Mouse (Mus musculus): ENCODE measurements around the gene Fam193b. TPM values are rescaled to one million over a fixed set of nuclear protein-coding genes. Genes with fewer than 3 reads are reported as not detected.
"Not testable (repeated sequence)": the region's sequence is repeated elsewhere in the genome, so short reads cannot be mapped to it uniquely, and the experiment has no call there.

Fam193b gene
- polyA plus RNA-seq, 2 experiments, result 4.0 to 20.9 TPM

GRCm38 (mm10) chr13:55574321-55574720, 3.4 kb upstream of the Fam193b start:
- no peak overlapping the region for H3K4me2 ChIP-seq (ENCODE audit: low read depth)
- no peak overlapping the region for H3K4me3 ChIP-seq (ENCODE audit: insufficient read depth in 1 of 2, low read depth in 2 of 2, low read length in 2 of 2)
- H3K9me3 ChIP-seq (ENCODE audit: control insufficient read depth, low read length), result no peaks in the 10 kb centered on the region
- WGBS (ENCODE audit: insufficient replicate concordance), result 58% methylated on average over 5 of the region's 5 CpGs
- no peaks in the 10 kb centered on the region for H3K27me3 ChIP-seq (ENCODE audit: control insufficient read depth, insufficient read depth, low read length)
- no peaks in the 10 kb centered on the region for H3K36me3 ChIP-seq (replicated peaks; ENCODE audit: control insufficient read depth, insufficient read depth, low read depth)
- no peak for DNase-seq (ENCODE audit: low read depth in 3 of 3, low spot score in 3 of 3)
- H3K9ac ChIP-seq (replicated peaks), result no peak overlapping the region
- peaks cover 6 to 15% of the 10 kb centered on the region in 2 experiments for H3K4me1 ChIP-seq (replicated peaks; ENCODE audit: control insufficient read depth in 2 of 2, insufficient read depth in 2 of 2, low read length in 1 of 2)
- no peak for ATAC-seq (ENCODE audit: insufficient read depth)
- TF ChIP-seq EP300 (IDR thresholded peaks at IDR 0.05; ENCODE audit: low read depth), result no peak
- no peak for TF ChIP-seq CTCF (IDR thresholded peaks at IDR 0.05; ENCODE audit: low read depth)
- no peak overlapping the region for H3K27ac ChIP-seq

- Histone ChIP-seq H3K36me3 (replicated peaks; ENCODE audit: control insufficient read depth, insufficient read depth, low read depth) (no peaks in the 10 kb centered on the region), H3K4me1 (replicated peaks; ENCODE audit: control insufficient read depth in 2 of 2, insufficient read depth in 2 of 2, low read length in 1 of 2) (peaks cover 8 to 16% of the 10 kb centered on the region in 2 experiments), H3K4me2 (ENCODE audit: low read depth) (no peak within 1 kb of the TSS), H3K4me3 (ENCODE audit: insufficient read depth in 1 of 2, low read depth in 2 of 2, low read length in 2 of 2) (no peak within 1 kb of the TSS), H3K27ac (no peak within 1 kb of the TSS), H3K9ac (replicated peaks) (no peak within 1 kb of the TSS), H3K9me3 (ENCODE audit: control insufficient read depth, low read length) (no peaks in the 10 kb centered on the region), H3K27me3 (ENCODE audit: control insufficient read depth, insufficient read depth, low read length) (no peaks in the 10 kb centered on the region)
- 95% methylated on average over 2 of the region's 2 CpGs for WGBS (ENCODE audit: insufficient replicate concordance)
- DNase-seq (ENCODE audit: low read depth in 3 of 3, low spot score in 3 of 3) (no peak), ATAC-seq (ENCODE audit: insufficient read depth) (no peak)
- TF ChIP-seq CTCF (IDR thresholded peaks at IDR 0.05; ENCODE audit: low read depth), result no peak
- no peak for TF ChIP-seq EP300 (IDR thresholded peaks at IDR 0.05; ENCODE audit: low read depth)
Measured at GRCm38 (mm10) chr13:55573432-55573831, 2.5 kb upstream of the Fam193b start, which contains the start of gene Tmed9. Tmed9 (plus strand) TSS chr13:55573732.

- H3K9ac ChIP-seq (replicated peaks), result no peak overlapping the region
- WGBS (ENCODE audit: insufficient replicate concordance), result 30% methylated on average over 2 of the region's 2 CpGs
- peaks cover 8 to 16% of the 10 kb centered on the region in 2 experiments for H3K4me1 ChIP-seq (replicated peaks; ENCODE audit: control insufficient read depth in 2 of 2, insufficient read depth in 2 of 2, low read length in 1 of 2)
- H3K36me3 ChIP-seq (replicated peaks; ENCODE audit: control insufficient read depth, insufficient read depth, low read depth), result no peaks in the 10 kb centered on the region
- no peak for ATAC-seq (ENCODE audit: insufficient read depth)
- no peaks in the 10 kb centered on the region for H3K9me3 ChIP-seq (ENCODE audit: control insufficient read depth, low read length)
- H3K27ac ChIP-seq, result no peak overlapping the region
- H3K4me3 ChIP-seq (ENCODE audit: insufficient read depth in 1 of 2, low read depth in 2 of 2, low read length in 2 of 2), result no peak overlapping the region
- H3K27me3 ChIP-seq (ENCODE audit: control insufficient read depth, insufficient read depth, low read length), result no peaks in the 10 kb centered on the region
- peak in 1 of 3 experiments; percentile 56 for DNase-seq (ENCODE audit: low read depth in 3 of 3, low spot score in 3 of 3)
- peak overlapping the region; percentile 86 for H3K4me2 ChIP-seq (ENCODE audit: low read depth)
- TF ChIP-seq CTCF (IDR thresholded peaks at IDR 0.05; ENCODE audit: low read depth) (no peak), EP300 (IDR thresholded peaks at IDR 0.05; ENCODE audit: low read depth) (no peak)
Measured at GRCm38 (mm10) chr13:55571977-55572376, 1.1 kb upstream of the Fam193b start.

GRCm38 (mm10) chr13:55570286-55570973, 490 bp downstream of the Fam193b start:
- H3K4me2 ChIP-seq (ENCODE audit: low read depth), result peak overlapping the region; percentile 81
- no peaks in the 10 kb centered on the region for H3K9me3 ChIP-seq (ENCODE audit: control insufficient read depth, low read length)
- peak overlapping the region; percentile 86 to 94 for H3K4me3 ChIP-seq (ENCODE audit: insufficient read depth in 1 of 2, low read depth in 2 of 2, low read length in 2 of 2)
- H3K27me3 ChIP-seq (ENCODE audit: control insufficient read depth, insufficient read depth, low read length), result no peaks in the 10 kb centered on the region
- WGBS (ENCODE audit: insufficient replicate concordance), result 1% methylated on average over 39 of the region's 47 CpGs
- TF ChIP-seq EP300 (IDR thresholded peaks at IDR 0.05; ENCODE audit: low read depth) (no peak), CTCF (IDR thresholded peaks at IDR 0.05; ENCODE audit: low read depth) (no peak)
- H3K27ac ChIP-seq, result peak overlapping the region; percentile 56
- no peak for DNase-seq (ENCODE audit: low read depth in 3 of 3, low spot score in 3 of 3)
- no peaks in the 10 kb centered on the region; the same call in 1 of the 2 replicates for H3K36me3 ChIP-seq (replicated peaks; ENCODE audit: control insufficient read depth, insufficient read depth, low read depth)
- peaks cover 8 to 16% of the 10 kb centered on the region in 2 experiments for H3K4me1 ChIP-seq (replicated peaks; ENCODE audit: control insufficient read depth in 2 of 2, insufficient read depth in 2 of 2, low read length in 1 of 2)
- ATAC-seq (ENCODE audit: insufficient read depth), result peak; percentile 72
- H3K9ac ChIP-seq (replicated peaks), result peak overlapping the region; percentile 91

GRCm38 (mm10) chr13:55569726-55570285, 1.1 kb downstream of the Fam193b start:
- H3K4me2 ChIP-seq (ENCODE audit: low read depth), result peak overlapping the region; percentile 81
- DNase-seq (ENCODE audit: low read depth in 3 of 3, low spot score in 3 of 3), result no peak
- TF ChIP-seq EP300 (IDR thresholded peaks at IDR 0.05; ENCODE audit: low read depth) (no peak), CTCF (IDR thresholded peaks at IDR 0.05; ENCODE audit: low read depth) (no peak)
- H3K9ac ChIP-seq (replicated peaks), result peak overlapping the region; percentile 91
- 21% methylated on average over 16 of the region's 16 CpGs for WGBS (ENCODE audit: insufficient replicate concordance)
- H3K4me3 ChIP-seq (ENCODE audit: insufficient read depth in 1 of 2, low read depth in 2 of 2, low read length in 2 of 2), result peak overlapping the region; percentile 86 to 94
- H3K27me3 ChIP-seq (ENCODE audit: control insufficient read depth, insufficient read depth, low read length), result no peaks in the 10 kb centered on the region
- H3K4me1 ChIP-seq (replicated peaks; ENCODE audit: control insufficient read depth in 2 of 2, insufficient read depth in 2 of 2, low read length in 1 of 2), result peaks cover 8 to 16% of the 10 kb centered on the region in 2 experiments
- no peak overlapping the region for H3K27ac ChIP-seq
- no peak for ATAC-seq (ENCODE audit: insufficient read depth)
- H3K36me3 ChIP-seq (replicated peaks; ENCODE audit: control insufficient read depth, insufficient read depth, low read depth), result no peaks in the 10 kb centered on the region; the same call in 1 of the 2 replicates
- H3K9me3 ChIP-seq (ENCODE audit: control insufficient read depth, low read length), result no peaks in the 10 kb centered on the region

- not testable (repeated sequence) for H3K27me3 ChIP-seq (ENCODE audit: control insufficient read depth, insufficient read depth, low read length); H3K27ac ChIP-seq; H3K4me3 ChIP-seq (ENCODE audit: insufficient read depth in 1 of 2, low read depth in 2 of 2, low read length in 2 of 2); H3K9ac ChIP-seq (replicated peaks); ATAC-seq (ENCODE audit: insufficient read depth); H3K36me3 ChIP-seq (replicated peaks; ENCODE audit: control insufficient read depth, insufficient read depth, low read depth); DNase-seq (ENCODE audit: low read depth in 3 of 3, low spot score in 3 of 3); H3K4me2 ChIP-seq (ENCODE audit: low read depth); H3K9me3 ChIP-seq (ENCODE audit: control insufficient read depth, low read length)
- peaks cover 8 to 16% of the 10 kb centered on the region in 2 experiments for H3K4me1 ChIP-seq (replicated peaks; ENCODE audit: control insufficient read depth in 2 of 2, insufficient read depth in 2 of 2, low read length in 1 of 2)
- WGBS (ENCODE audit: insufficient replicate concordance), result 77% methylated on average over 4 of the region's 4 CpGs
Measured at GRCm38 (mm10) chr13:55568524-55568923, 2.4 kb downstream of the Fam193b start.
